Mouse (Mus musculus) c-Kit-positive CD71-positive TER-119-negative erythroid progenitor cells, embryonic 14.5 days (primary cell): ENCODE results near the gene Wdr13.
"Not testable (repeated sequence)": the region's sequence is repeated elsewhere in the genome, so short reads cannot be mapped to it uniquely, and the experiment has no call there.

Source experiments
- DNase-seq: peaks from one replicate; pipeline ENCODE4 v3.0.0-alpha.2; 2013; ENCODE audit warnings: low read depth

Gene Wdr13

DNA sequence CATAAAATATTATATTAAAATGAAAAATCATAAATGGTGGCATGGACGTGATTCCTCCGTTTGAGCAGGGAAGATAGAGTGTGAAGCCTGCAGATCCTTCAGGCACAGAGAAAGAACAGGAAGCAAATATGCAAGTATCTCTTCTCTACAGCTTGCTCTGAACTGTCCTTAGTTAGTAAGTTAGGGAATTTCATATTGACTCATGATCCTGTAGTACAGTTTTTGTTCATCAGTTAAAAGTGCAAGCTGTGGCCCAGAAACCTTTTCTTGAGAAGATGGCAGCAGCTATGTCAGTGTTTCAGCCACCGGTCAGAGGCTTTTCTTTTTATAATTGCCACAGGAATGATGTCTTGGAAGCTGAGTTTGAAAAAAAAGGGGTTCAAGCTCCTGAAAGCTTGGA lies 27.7 kb downstream of the Wdr13 start:
- no peak for DNase-seq

DNA sequence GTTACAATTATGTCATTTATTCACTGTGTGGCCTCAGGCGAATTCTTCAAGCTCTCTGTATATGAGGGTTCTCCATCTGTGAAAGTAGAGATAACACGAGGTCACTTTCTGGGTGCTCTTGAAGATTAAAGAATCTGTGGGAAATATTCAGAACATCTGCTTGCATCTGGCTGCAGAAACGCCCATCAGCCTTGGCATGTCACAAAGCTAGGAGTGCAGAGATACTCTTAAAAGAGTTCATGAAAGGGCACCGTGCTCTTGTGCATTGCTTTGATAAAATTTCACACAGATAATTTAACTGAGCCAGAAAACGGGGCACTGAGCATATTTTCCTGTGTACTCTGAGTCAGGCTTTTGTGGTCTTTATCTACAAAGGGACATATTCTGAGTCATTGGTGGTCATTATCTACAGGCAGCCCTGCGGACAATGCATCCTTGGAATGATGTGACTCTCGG lies 30.5 kb downstream of the Wdr13 start:
- peak; percentile 72 for DNase-seq

DNA sequence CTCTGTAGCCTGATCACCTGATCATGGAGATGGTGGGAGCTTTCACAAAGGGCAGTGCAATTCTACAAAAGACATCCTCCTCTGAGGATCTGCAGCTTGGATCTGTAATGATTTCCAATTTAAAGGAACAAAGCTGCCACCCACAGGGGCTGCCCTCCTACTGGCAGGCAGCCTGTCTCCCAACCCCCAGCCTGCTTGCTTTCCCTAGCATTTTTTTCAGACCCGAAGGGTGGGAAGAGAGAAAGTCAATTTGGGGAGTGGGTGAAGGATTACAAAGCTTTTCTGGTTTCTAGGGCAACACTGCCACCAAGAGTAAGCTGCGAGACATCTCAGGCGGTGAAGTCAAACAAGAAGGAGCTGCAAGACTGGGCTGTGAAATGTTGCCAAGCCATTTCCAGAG lies 31.7 kb downstream of the Wdr13 start:
- no peak for DNase-seq

DNA sequence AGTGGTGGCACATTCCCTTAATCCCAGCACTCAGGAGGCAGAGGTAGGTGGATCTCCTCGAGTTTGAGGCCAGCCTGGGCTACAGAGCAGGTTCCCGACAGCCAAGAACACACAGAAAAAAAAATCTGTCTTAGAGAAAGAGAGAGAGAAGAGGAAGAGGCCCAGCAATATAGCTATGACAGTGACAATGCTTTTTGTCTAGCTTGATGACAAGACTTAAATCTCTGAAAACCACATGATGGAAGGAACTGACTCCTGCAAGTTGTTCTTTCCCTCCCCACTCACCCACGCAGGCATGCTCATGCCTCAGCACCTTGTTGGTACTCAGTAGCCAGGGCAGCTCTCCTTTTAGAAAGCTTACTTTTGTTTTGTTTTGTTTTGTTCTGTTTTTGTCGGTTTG lies 33.3 kb downstream of the Wdr13 start:
- DNase-seq = no peak

DNA sequence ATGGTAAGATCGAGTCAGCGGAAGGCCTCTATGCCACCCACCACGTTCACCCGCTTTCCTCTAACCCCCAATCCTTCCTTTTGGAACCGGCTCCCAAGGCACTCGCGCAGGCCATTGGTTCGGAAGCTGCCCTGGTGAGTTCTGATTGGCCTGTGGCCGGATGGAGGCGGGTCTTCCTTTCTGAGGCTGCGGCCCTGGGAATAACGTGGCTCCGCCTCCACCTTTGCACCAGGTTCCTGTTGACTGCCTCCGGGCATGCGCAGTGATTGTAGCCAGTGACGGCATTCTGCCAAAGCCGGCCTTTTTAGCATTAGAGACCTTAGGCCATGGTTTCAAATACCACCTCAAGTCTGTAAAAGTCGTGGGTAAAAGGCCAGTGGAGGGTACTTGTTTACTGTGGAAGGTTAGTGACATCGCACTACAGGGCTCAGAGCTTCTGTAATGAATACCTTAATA lies 35.9 kb downstream of the Wdr13 start:
- DNase-seq = peak; percentile 87

DNA sequence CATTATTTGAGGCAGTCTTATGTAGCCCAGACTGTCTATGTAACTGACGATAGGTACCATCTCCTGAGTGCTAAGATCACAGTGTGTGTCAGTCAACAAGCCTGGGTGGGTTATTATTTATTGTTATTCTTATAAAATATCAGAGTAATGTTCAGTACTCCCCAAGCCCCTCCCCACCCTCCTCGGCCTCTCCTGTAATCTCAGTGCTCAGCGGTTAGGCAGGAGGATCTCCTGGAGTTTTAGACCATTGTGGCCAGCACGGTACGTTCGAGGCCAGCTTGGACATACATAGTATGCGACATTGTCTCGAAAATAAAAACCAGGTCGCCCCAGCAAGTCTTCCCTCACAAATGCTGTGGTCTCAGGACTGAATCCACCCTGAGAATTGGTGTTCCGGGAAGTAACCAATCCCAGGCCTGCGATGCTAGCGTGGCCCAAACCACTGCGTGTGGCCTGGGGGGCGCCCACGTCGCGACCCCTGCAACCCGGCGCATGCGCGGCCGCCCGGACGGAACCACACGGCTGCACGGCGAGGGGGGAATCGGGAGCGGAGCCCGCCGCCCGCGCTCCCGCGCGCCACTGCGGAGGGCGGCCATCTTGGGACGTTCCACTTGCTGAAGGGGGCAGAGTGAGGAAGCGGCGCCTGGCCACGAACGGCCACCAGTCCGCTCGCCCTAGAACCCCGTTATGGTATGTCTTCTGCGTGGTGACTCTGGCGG lies 36.5 kb downstream of the Wdr13 start:
- DNase-seq = not testable (repeated sequence)

DNA sequence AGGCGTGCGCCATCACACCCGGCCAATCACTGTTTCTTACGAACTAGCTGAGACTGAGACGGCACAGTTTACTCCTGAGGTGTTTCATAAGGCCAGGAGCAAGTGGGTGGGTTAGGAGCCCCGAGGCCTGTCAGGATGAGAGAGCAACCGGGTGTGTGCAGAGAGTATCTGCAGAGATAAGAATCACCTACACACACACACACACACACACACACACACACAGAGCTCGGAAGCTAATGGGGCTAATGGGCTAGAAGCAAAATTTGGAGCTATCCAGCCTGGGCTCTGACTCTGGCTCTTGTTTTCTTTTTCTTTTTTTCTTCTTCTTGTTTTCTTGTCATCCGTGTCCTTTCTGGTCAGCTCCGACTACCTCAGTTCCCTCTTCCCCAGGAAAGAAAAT lies 37.1 kb downstream of the Wdr13 start:
- DNase-seq = no peak

DNA sequence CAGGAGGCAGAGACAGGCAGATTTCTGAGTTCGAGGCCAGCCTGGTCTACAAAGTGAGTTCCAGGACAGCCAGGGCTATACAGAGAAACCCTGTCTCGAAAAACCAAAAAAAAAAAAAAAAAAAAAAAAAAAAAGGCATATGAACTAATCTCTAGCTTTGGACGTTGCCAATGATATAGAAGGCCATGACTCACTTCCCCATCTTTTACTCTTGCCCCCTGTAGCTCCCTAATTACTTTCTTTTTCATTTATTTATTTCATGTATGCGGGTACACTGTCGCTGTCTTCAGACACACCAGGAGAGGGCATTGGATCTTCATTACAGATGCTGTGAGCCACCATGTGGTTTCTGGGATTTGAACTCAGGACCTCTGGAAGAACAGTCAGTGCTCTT lies 41.7 kb downstream of the Wdr13 start:
- not testable (repeated sequence) for DNase-seq

DNA sequence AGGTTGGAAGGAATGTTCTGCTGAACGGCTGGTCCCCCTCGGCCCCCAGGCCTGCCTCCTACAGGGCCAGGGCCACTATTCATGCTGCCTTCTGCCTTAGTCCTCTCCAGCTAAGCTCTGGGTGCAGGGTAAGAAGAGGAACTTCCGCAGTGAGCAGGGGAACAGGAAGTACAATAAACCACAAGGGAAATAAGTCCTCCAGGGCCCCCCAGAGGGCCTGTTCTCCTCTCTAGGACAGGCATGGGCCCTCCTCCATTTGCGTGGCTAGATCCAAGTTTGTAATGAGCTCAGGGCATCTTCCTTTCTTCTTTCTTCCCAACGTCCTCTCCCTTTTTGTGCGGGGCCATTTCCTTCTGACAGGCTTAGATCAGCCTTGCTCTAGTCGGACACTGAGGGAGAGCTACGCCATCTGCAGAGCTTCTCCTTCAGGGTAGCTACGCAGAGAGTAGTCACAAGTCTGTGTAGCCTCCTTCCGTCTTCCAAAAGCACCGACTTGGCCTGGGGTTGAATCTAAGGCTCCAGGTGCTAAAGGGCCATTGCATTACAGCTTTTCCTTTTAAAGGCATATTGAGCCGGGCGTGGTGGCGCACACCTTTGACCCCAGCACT lies 42.2 kb downstream of the Wdr13 start, which contains the start of gene Was:
Was (minus strand) TSS at position 153 of the 608 bp plus-strand sequence.
- no peak for DNase-seq

DNA sequence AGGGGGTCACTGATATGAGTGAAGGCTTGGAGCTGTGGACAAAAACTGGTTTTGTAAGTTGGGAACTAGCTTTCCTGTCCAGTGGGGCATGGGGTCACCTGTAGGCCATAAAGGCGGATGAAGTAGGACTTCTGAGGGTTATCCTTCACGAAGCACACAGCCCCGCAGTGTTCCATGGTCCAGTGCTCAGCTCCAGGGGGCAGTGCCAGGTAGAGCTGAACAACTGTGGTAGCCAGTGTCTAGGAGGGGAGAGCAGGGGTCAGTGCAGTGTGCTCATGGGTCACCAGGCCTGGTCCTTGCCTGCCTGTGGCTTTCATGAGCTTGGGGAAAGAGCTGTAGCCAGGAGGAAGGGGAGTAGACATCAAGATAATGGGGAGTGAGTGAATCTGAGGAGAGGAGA lies 42.9 kb downstream of the Wdr13 start:
- DNase-seq = no peak

DNA sequence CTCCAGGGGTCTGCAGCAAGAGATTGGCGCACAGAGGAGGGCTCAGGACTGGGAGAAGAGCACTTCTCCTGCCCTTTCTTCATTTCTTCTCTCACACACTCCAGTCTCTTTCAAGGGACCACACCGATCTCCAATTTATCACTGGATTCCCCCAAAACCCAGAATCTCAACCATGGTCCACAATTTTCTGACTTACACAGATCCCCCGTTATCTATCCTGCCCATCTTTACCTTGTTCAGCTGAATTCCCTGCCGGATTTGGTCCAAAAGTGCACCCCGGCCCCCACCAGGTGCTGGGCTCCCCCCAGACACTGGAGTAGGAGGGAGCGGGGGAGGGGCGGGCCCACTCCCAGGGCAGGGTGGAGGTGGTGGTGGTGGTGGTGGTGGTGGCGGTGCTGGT lies 47.1 kb downstream of the Wdr13 start:
- no peak for DNase-seq

DNA sequence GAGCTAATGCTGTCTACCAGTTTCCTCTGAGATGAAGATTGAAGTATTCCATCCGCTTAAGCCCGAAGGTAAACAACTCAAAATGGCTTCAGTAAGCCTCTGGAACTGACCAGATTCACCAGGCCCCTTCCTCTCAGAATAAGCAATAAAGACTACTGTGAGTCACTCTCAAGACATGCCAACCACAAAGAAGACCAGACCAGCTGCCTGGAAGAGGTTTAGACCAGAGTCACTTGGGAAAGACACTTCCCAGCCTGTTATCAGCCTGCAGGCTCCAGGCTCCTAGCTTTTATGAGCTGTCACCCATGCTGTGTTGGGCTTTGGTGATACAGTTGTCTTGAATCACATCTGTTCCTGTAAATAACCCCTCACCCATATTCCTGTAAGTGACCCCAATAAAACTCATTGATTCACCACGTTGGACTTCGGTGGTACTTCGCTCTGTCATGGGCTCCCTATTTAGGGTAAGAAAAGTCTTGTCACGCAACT lies 47.9 kb downstream of the Wdr13 start:
- DNase-seq = no peak

DNA sequence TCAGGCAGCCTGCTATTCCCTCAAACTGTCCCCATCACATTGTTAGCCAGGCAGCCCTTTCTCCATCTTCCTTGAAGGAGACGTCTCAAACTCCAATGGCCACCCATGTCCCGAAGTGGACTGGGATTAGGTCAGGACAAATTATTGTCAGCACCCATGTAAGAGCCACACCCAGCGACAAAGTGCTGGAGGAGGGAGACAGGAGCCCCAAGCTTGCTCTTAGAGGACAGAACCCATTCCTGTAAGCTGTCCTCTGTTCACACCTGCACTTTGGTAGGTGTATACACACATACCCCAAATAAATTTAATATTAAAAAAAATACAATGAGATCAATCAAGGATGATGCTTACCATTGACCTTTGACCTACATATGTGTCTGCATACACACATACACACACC lies 57.6 kb downstream of the Wdr13 start:
- no peak for DNase-seq

DNA sequence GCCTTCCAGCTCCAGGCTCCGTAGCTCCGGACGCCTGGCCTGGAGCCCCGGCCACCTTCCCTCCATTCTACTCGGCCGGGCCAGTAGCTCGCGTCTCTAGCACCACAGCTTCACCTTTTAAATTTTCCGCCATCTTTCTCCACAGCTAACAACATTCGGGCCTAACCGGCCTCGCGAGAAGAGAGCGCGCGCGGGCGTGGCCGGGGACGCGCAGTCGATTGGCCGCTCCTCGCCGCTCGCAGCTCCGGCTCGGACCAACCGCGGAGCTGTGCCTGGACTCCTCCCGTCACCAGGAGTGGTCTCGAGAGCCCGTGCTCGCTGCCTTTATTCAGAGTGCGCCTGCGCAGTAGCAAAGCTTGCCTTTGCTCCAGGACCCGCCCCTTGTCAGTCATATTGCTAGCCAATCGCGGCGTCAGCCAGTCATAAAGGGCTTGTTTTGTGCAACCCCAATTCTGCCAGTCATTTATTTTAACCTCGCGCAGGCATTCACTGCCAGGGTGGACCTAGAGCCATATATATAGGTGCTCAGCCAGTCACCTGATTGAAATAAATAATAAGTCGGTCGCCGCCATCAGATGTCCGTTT lies 58.2 kb downstream of the Wdr13 start, which contains the start of gene Suv39h1:
Suv39h1 (minus strand) TSS at position 331 of the 585 bp plus-strand sequence.
- DNase-seq = peak; percentile 87

DNA sequence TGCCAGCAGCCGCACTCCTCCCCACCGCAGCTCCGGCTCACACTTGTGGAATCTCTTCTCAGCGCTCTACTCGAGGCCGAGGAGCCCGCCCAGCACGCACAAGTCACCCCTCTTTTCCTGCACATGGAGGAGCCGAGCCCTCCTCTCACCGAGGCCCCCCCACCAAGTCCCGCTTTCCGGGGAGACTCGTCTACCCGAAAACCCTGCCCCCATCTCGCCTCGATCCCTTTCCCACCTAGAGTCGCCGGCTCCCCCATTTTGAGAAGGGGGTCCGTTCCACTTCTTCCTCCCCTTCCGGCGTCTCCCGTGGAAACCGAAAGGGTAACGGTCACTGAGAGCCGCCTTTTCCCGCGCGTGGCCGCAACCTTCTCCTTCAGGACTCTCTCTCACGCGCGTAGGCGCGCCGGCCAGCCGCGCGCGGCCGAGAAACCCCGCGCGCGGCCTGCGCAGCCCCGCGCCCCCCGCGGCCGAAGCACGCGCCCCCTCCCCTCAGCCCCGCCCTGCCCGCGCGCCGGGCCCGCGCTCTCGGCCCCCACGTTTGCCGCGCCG lies 58.7 kb downstream of the Wdr13 start:
- DNase-seq = no peak
